Mouse (Mus musculus) cerebellum, adult 11-12 months (tissue): ENCODE measurements around the gene Suv39h2.

ENCODE experiments used
- DNase-seq: peaks from one replicate; pipeline ENCODE4 v3.0.0; 2022

The Suv39h2 gene

DNA sequence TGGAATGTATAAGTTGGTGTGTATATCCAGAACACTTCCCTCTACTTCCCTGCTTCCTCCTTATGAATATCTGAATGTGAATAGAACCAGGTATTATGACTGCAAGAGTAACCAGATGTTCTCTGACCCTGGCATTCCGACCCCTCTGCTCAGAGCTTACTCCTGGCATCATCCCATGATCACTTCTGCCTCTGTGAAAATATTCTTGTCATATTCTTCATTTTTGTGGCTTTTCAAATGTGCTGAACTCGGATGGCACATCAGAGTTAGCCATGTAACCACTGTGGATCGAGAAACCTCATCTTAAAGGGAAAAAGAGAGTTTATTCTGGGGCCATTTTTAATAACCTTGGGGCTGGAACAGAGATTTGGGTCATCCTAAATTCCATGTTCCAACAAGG, 52.3 kb downstream of the Suv39h2 start, which contains the start of gene Meig1:
Gene Meig1, minus strand, starts transcription at position 101 of the 400 bp plus-strand sequence.
- DNase-seq: no peak

DNA sequence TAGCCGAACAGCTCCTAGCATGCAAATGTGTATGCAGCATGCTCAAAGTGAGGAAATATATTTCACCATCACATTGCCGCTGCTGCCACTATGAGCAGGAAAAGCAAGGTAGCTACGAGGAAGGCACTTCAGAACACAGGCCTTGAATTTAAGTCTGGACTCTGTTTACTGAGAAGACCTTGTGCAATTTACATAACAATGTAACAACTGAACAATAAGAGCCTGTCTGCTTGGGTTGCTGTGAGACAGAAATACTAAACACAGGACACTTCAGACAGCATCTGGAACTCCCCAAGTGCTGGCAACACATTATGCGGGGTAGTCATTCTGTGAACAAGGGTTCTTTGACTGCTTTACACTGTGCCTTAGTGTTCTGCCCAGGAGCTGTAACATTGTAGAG, 54.7 kb downstream of the Suv39h2 start:
- no peak for DNase-seq

DNA sequence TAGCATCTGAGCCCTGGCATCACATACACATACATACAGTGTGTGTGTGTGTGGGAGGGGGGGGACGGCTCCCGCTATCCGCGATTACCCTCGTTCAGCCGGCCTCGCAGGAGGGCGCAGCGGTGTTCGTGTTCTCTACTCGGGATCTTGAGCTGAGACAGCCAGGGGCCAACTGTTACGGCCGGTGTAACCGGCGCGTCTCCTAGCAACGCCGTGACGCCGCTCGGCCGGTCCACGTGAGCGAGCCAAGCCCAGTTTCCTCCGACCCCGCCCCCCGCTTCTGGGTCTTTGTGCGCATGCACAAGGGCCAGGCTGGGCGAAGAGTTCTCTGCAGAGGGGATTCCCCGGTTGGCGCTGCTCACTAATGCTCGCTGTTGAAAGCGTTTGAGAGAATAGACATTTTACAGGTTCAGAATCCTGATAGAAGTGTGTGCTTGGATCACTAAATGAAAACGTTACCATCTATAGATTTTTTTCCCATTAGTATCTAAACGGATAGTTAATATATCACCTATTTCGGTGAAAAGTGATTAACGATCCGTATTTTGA, 55.9 kb downstream of the Suv39h2 start:
- peak; percentile 87 for DNase-seq

DNA sequence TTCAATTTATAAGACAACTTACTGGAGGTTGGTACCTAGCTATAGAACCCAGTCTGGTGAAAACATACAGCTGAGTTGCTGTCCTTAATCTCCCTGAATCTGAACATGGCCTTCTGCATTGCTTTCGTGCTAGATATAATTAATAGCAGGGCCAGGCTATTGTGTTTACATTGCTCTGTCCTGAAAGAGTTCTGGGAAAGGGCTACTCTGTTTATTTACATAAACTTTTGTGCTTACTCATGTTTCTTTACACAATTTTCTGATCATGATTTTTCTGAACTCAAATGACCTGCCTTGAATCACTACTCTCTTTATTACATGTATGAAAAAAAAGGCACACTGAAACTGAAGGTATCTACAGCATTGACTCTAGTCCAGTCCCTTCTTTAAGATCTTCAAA, 59.2 kb downstream of the Suv39h2 start:
- DNase-seq: no peak

DNA sequence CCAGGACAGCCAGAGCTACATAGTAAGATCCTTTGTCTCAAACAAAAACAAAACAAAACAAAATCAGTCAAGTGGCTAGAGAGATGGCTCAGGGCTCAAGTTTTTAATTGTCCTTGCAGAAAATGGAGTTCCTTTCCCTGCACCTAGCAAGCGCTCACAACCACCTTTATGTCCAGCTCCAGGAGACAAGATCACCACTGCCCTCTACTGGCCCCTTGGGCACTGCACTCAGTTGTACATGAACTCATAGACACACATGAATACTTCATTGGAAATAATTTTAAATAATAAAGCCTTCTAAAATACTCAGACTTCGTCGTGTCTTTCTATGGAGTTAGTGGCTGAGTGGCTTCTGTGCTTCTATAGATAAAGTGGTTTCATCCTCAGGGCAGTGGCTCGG, 60.6 kb downstream of the Suv39h2 start:
- DNase-seq: no peak

DNA sequence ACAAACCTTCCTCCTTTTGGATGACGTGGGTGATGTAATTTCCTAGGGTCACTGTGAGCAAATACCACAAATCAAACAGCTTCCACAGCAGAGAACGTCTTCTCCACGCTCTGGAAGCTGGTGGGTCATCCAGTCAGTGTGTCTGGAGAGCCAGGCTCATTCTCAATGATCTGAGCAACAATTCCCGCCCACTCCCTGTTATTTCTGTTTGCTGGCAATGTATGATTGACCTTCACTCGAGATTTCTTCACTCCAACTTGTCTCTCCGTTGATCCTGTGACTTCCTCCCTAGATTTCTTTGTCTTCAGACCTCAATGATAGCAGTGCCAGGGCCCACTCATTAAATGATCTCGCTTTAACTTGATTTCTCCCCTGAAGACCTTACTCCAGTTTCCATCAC, 67.1 kb downstream of the Suv39h2 start:
- no peak for DNase-seq

DNA sequence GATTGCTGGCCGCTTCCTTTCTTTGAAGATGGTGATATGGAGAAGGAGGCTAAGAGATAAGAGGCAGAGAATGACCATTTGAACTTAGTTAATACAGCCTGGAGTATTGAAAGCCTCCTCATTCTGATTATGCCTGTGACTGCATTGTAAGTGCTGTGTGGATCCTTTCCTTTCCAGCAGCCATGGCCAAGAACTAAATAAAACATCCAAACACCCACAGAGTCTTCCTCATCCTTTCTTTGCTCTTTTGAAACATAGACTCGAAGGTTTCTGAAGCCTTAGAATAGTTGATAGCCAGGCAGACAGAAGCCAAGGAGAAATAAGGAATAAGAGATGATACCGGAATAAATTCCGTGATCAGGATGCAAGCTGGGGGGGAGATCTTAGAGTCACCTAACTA, 68.8 kb downstream of the Suv39h2 start:
- DNase-seq: no peak
